Mouse (Mus musculus) monocyte, adult 59 days (primary cell): ENCODE measurements around the gene Abca12. TPM values are rescaled to one million over a fixed set of nuclear protein-coding genes. Genes with fewer than 3 reads are reported as not detected.

Experiments
- total RNA-seq, 2 experiments: library from RNA; stranded (reverse); gene quantifications; one replicate each; pipeline ENCODE4 v1.2.4; 2023

The Abca12 gene
- not detected for total RNA-seq

GRCm38 (mm10) chr1:71414810-71415209, at the start of gene Abca12:
TSS of gene Abca12 (minus strand) at chr1:71414910.

Other genes with a start within 250 kb of the Abca12 start
- gene Atic, start 142.2 kb upstream of the Abca12 start, total RNA-seq, result 10 to 100 TPM; 30.5 to 37.3 TPM
- gene Fn1, start 238.3 kb upstream of the Abca12 start, total RNA-seq, result 1,000 to 10,000 TPM; 1,996 to 2,106 TPM